25 mouse cellular contexts compared by ENCODE assay signal in the genomic region with DNA sequence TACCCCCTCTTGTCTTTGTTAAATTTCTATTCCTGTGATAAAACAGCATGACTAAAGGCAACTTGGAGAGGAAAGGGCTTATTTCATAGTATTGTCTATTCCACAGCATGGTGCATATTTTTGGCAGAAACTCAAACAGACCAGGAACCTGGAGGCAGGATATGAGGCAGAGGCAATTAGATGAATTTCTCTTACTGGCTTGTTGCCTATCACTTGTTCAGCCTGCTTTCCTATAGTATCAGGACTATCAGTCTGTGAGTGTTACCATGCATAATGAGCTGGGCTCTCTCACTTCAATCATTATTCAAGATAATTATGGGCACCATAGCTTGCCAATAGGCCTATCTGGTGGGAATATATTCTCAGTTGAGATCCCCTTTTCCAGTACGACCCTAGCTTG.
"Had no signal": no experiment of that assay in that cellular context is flagged by ENCODE, and none has a peak within 500 bp of the region (broad histone marks: within the 10 kb centered on the region; RNA-seq: fewer than 3 reads in every experiment).

No protein-coding gene starts in this region.

- ATAC-seq: forebrain, embryonic 13.5 days; forebrain, embryonic 15.5 days; forebrain, embryonic 16.5 days; forebrain, postnatal 0 days had no signal

- H3K27ac ChIP-seq: embryonic facial prominence, embryonic 10.5 days; embryonic facial prominence, embryonic 12.5 days; embryonic facial prominence, embryonic 13.5 days; embryonic facial prominence, embryonic 15.5 days; forebrain, embryonic 12.5 days; forebrain, embryonic 13.5 days; forebrain, embryonic 15.5 days; gastrocnemius, adult 2 months; heart, adult 2 months; heart, embryonic 10.5 days had no signal

- H3K27me3 ChIP-seq: embryonic facial prominence, embryonic 12.5 days; embryonic facial prominence, embryonic 13.5 days; embryonic facial prominence, embryonic 15.5 days; forebrain, embryonic 12.5 days; forebrain, embryonic 13.5 days; forebrain, embryonic 15.5 days had no signal

- H3K9ac ChIP-seq: embryonic facial prominence, embryonic 12.5 days; embryonic facial prominence, embryonic 13.5 days; embryonic facial prominence, embryonic 15.5 days; forebrain, embryonic 12.5 days; forebrain, embryonic 13.5 days; forebrain, embryonic 15.5 days; forebrain, postnatal 0 days had no signal

- H3K4me1 ChIP-seq: embryonic facial prominence, embryonic 10.5 days; embryonic facial prominence, embryonic 12.5 days; embryonic facial prominence, embryonic 13.5 days; embryonic facial prominence, embryonic 15.5 days; forebrain, embryonic 12.5 days; forebrain, embryonic 13.5 days; forebrain, embryonic 15.5 days; heart, embryonic 10.5 days had no signal

- H3K4me2 ChIP-seq: embryonic facial prominence, embryonic 12.5 days; embryonic facial prominence, embryonic 13.5 days; embryonic facial prominence, embryonic 15.5 days; forebrain, embryonic 12.5 days; forebrain, embryonic 13.5 days; forebrain, embryonic 15.5 days; heart, embryonic 11.5 days had no signal

- H3K4me3 ChIP-seq: embryonic facial prominence, embryonic 10.5 days; embryonic facial prominence, embryonic 12.5 days; embryonic facial prominence, embryonic 13.5 days; embryonic facial prominence, embryonic 15.5 days; erythroblast, embryonic 14.5 days; forebrain, embryonic 12.5 days; forebrain, embryonic 13.5 days; forebrain, embryonic 15.5 days; gastrocnemius, adult 2 months; heart, adult 2 months; heart, embryonic 10.5 days had no signal

- DNase-seq: cerebellum, adult 8-10 months; cerebellum, adult 9-11 months; cerebellum, postnatal 25 days; cerebellum, postnatal 36 days; embryo, embryonic 11 days; forebrain, postnatal 0 days; gastrocnemius, adult 2 months; gastrocnemius, postnatal 10 days; gastrocnemius, postnatal 14 days; gastrocnemius, postnatal 25 days; gastrocnemius, postnatal 36 days; heart, adult 11 months; heart, adult 18-20 months; heart, adult 2 months had no signal

- H3K9me3 ChIP-seq: embryonic facial prominence, embryonic 10.5 days; embryonic facial prominence, embryonic 12.5 days; embryonic facial prominence, embryonic 13.5 days; embryonic facial prominence, embryonic 15.5 days; forebrain, embryonic 12.5 days; forebrain, embryonic 13.5 days; forebrain, embryonic 15.5 days; heart, embryonic 10.5 days had no signal

- H3K36me3 ChIP-seq: embryonic facial prominence, embryonic 10.5 days; embryonic facial prominence, embryonic 12.5 days; embryonic facial prominence, embryonic 13.5 days; embryonic facial prominence, embryonic 15.5 days; forebrain, embryonic 12.5 days; forebrain, embryonic 15.5 days; heart, embryonic 10.5 days had no signal
